Mouse (Mus musculus): ENCODE results near the gene Zkscan2. TPM values are rescaled to one million over a fixed set of nuclear protein-coding genes. Genes with fewer than 3 reads are reported as not detected.

The Zkscan2 gene
- total and polyA plus RNA-seq, 3 experiments: not detected

- in situ Hi-C loops (cut with MboI; ENCODE audit: low pct_ligation_motif_present, low pct_unique_long_range_greater_than_20kb, low sequenced_read_pairs): no loop called here
Observed at GRCm38 (mm10) chr7:123449676-123450075, 50.6 kb downstream of the Zkscan2 start.

DNA sequence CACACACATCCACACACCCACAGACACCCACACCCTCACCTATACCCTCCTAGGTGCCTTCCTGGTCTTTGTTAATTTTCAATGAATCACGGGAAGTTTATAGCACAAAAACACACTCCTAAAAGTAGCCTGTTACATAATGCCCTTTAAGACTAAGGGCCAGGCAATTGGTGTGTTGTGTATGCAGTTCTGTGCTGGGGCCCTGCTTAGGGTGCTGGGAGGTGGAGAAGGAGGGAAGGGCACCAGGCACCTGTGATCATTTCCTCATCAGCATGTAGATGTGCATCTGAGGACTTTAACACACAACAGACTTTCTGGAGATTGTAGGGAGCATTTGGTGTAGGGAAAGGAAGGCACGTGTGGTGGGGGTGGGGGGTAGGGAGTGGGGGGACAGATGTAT, 51.5 kb downstream of the Zkscan2 start:
- Histone ChIP-seq H3K27me3 (replicated peaks) (no peaks in the 10 kb centered on the region), H3K9me3 (replicated peaks; ENCODE audit: low read length) (no peaks in the 10 kb centered on the region), H3K27ac (ENCODE audit: insufficient read depth, low read depth) (no peak overlapping the region), H3K36me3 (replicated peaks in 1 of 2; ENCODE audit: control insufficient read depth in 1 of 2, insufficient read depth in 1 of 2, low read length in 1 of 2) (no peaks in the 10 kb centered on the region), H3K4me2 (ENCODE audit: insufficient read depth, low read depth, poor library complexity, severe bottlenecking) (no peak overlapping the region), H3K4me1 (ENCODE audit: control insufficient read depth in 1 of 2, insufficient read depth in 2 of 2) (0 out of 4 replicates have a peak, but pooled peaks cover 0 to 2% of the 10 kb centered on the region in 2 experiments), H3K4me3 (replicated peaks in 1 of 3; ENCODE audit: low read depth in 2 of 3, low read length in 2 of 3, poor library complexity in 1 of 3) (no peak overlapping the region), H3K79me2 (replicated peaks; ENCODE audit: control insufficient read depth, extremely low read depth, insufficient read depth, poor library complexity, severe bottlenecking) (no peaks in the 10 kb centered on the region), H3K9ac (ENCODE audit: insufficient read depth, low read depth) (no peak overlapping the region)
- dilution Hi-C loops (cut with MboI; ENCODE audit: extremely low pct_ligation_motif_present, extremely low pct_unique_long_range_greater_than_20kb, low sequenced_read_pairs): no loop called here
- TF ChIP-seq MYC (IDR thresholded peaks at IDR 0.05; ENCODE audit: low read depth, low read length): no peak
- TF ChIP-seq ETS1 (conservative IDR thresholded peaks at IDR 0.05; ENCODE audit: low read depth, low read length): no peak
- no peak for TF ChIP-seq BHLHE40 (IDR thresholded peaks at IDR 0.05; ENCODE audit: low read depth, low read length)
- no peak for TF ChIP-seq TCF12 (IDR thresholded peaks at IDR 0.05; ENCODE audit: low read depth, low read length)
- TF ChIP-seq MAX (IDR thresholded peaks at IDR 0.05; ENCODE audit: low read length): no peak
- TF ChIP-seq ZKSCAN1 (IDR thresholded peaks at IDR 0.05; ENCODE audit: borderline replicate concordance, low read depth, low read length): no peak
- no peak for TF ChIP-seq TBP (conservative IDR thresholded peaks at IDR 0.05; ENCODE audit: low read depth, low read length)
- no peak for TF ChIP-seq CHD1 (IDR thresholded peaks at IDR 0.05; ENCODE audit: low read depth, low read length)
- no peak for TF ChIP-seq MXI1 (IDR thresholded peaks at IDR 0.05; ENCODE audit: low read depth, low read length)
- TF ChIP-seq CHD2 (IDR thresholded peaks at IDR 0.05; ENCODE audit: low read length): no peak
- TF ChIP-seq ELF1 (IDR thresholded peaks at IDR 0.05; ENCODE audit: low read depth, low read length): no peak
- no peak for TF ChIP-seq EP300 (IDR thresholded peaks at IDR 0.05; ENCODE audit: low read length)
- TF ChIP-seq PAX5 (IDR thresholded peaks at IDR 0.05; ENCODE audit: low read length): no peak
- no peak for TF ChIP-seq GABPA (IDR thresholded peaks at IDR 0.05; ENCODE audit: insufficient replicate concordance, low read depth, low read length)
- no peak for TF ChIP-seq HCFC1 (IDR thresholded peaks at IDR 0.05; ENCODE audit: low read depth, low read length)
- no peak for TF ChIP-seq USF2 (conservative IDR thresholded peaks at IDR 0.05; ENCODE audit: low read depth, low read length)
- no peak for TF ChIP-seq USF1 (IDR thresholded peaks at IDR 0.05; ENCODE audit: low read depth, low read length)
- TF ChIP-seq MEF2A (IDR thresholded peaks at IDR 0.05; ENCODE audit: borderline replicate concordance, low read depth, low read length): no peak
- TF ChIP-seq JUND (conservative IDR thresholded peaks at IDR 0.05; ENCODE audit: low read depth, low read length): no peak
- TF ChIP-seq RCOR1 (conservative IDR thresholded peaks at IDR 0.05; ENCODE audit: low read depth, low read length): no peak
- no peak for DNase-seq (ENCODE audit: extremely low read depth)
- in situ Hi-C loops (cut with MboI; ENCODE audit: low pct_ligation_motif_present, low pct_unique_long_range_greater_than_20kb, low sequenced_read_pairs): no loop called here

More at GRCm38 (mm10) chr7:123449676-123450075, 50.6 kb downstream of the Zkscan2 start:
- Histone ChIP-seq H3K79me2 (replicated peaks; ENCODE audit: control insufficient read depth, extremely low read depth, insufficient read depth, poor library complexity, severe bottlenecking) (no peaks in the 10 kb centered on the region), H3K4me1 (ENCODE audit: control insufficient read depth in 1 of 2, insufficient read depth in 2 of 2) (0 out of 4 replicates have a peak, but pooled peaks cover 0 to 2% of the 10 kb centered on the region in 2 experiments), H3K4me2 (ENCODE audit: insufficient read depth, low read depth, poor library complexity, severe bottlenecking) (no peak overlapping the region), H3K9me3 (replicated peaks; ENCODE audit: low read length) (no peaks in the 10 kb centered on the region), H3K27me3 (replicated peaks) (no peaks in the 10 kb centered on the region), H3K4me3 (replicated peaks in 1 of 3; ENCODE audit: low read depth in 2 of 3, low read length in 2 of 3, poor library complexity in 1 of 3) (no peak overlapping the region), H3K36me3 (replicated peaks in 1 of 2; ENCODE audit: control insufficient read depth in 1 of 2, insufficient read depth in 1 of 2, low read length in 1 of 2) (no peaks in the 10 kb centered on the region), H3K9ac (ENCODE audit: insufficient read depth, low read depth) (no peak overlapping the region), H3K27ac (ENCODE audit: insufficient read depth, low read depth) (no peak overlapping the region)
- no peak for DNase-seq (ENCODE audit: extremely low read depth)
- dilution Hi-C loops (cut with MboI; ENCODE audit: extremely low pct_ligation_motif_present, extremely low pct_unique_long_range_greater_than_20kb, low sequenced_read_pairs): no loop called here
- TF ChIP-seq ZNF384 (IDR thresholded peaks at IDR 0.05; ENCODE audit: low read depth, low read length) (no peak), MEF2A (IDR thresholded peaks at IDR 0.05; ENCODE audit: borderline replicate concordance, low read depth, low read length) (no peak), ETS1 (conservative IDR thresholded peaks at IDR 0.05; ENCODE audit: low read depth, low read length) (no peak), USF1 (IDR thresholded peaks at IDR 0.05; ENCODE audit: low read depth, low read length) (no peak), ZMIZ1 (IDR thresholded peaks at IDR 0.05; ENCODE audit: low read depth, low read length) (no peak), E2F4 (IDR thresholded peaks at IDR 0.05; ENCODE audit: insufficient replicate concordance, low read depth, low read length) (no peak), JUND (conservative IDR thresholded peaks at IDR 0.05; ENCODE audit: low read depth, low read length) (no peak), ZC3H11A (IDR thresholded peaks at IDR 0.05; ENCODE audit: low read depth, low read length) (no peak), POLR2A (IDR thresholded peaks at IDR 0.05; ENCODE audit: low read depth, low read length) (no peak)
